Mouse (Mus musculus): ENCODE measurements around the gene Ankrd13d. TPM values are rescaled to one million over a fixed set of nuclear protein-coding genes. Genes with fewer than 3 reads are reported as not detected.
A peak's percentile ranks its signal among the peaks of the same experiment; 100 is the strongest.

Ankrd13d gene
- total and polyA plus RNA-seq, 3 experiments = 3.8 to 55.1 (median 13.2) TPM

GRCm38 (mm10) chr19:4262756-4263155, 20.2 kb downstream of the Ankrd13d start:
- in situ Hi-C loops (cut with MboI; ENCODE audit: low pct_ligation_motif_present, low pct_unique_long_range_greater_than_20kb, low sequenced_read_pairs) = no loop called here
- dilution Hi-C loops (cut with MboI; ENCODE audit: extremely low pct_ligation_motif_present, extremely low pct_unique_long_range_greater_than_20kb, low sequenced_read_pairs) = no loop called here
- no peak overlapping the region for H3K4me2 ChIP-seq (ENCODE audit: insufficient read depth, low read depth, poor library complexity, severe bottlenecking)
- no peak for DNase-seq (ENCODE audit: extremely low read depth)
- no peak overlapping the region for H3K4me3 ChIP-seq (replicated peaks in 1 of 3; ENCODE audit: low read depth in 2 of 3, low read length in 2 of 3, poor library complexity in 1 of 3)
- peak overlapping the region; percentile 42 for H3K27ac ChIP-seq (ENCODE audit: insufficient read depth, low read depth)
- H3K4me1 ChIP-seq (ENCODE audit: control insufficient read depth in 1 of 2, insufficient read depth in 2 of 2) = peaks cover 17 to 50% of the 10 kb centered on the region in 2 experiments
- H3K36me3 ChIP-seq (replicated peaks in 1 of 2; ENCODE audit: control insufficient read depth in 1 of 2, insufficient read depth in 1 of 2, low read length in 1 of 2) = peaks cover 43 to 57% of the 10 kb centered on the region in 2 experiments
- TF ChIP-seq MYC (IDR thresholded peaks at IDR 0.05; ENCODE audit: low read depth, low read length) (no peak), POLR2A (IDR thresholded peaks at IDR 0.05; ENCODE audit: low read depth, low read length) (no peak), ZNF384 (IDR thresholded peaks at IDR 0.05; ENCODE audit: low read depth, low read length) (no peak), HCFC1 (IDR thresholded peaks at IDR 0.05; ENCODE audit: low read depth, low read length) (no peak), USF2 (conservative IDR thresholded peaks at IDR 0.05; ENCODE audit: low read depth, low read length) (no peak), ELF1 (IDR thresholded peaks at IDR 0.05; ENCODE audit: low read depth, low read length) (no peak), CHD2 (IDR thresholded peaks at IDR 0.05; ENCODE audit: low read length) (no peak), RCOR1 (conservative IDR thresholded peaks at IDR 0.05; ENCODE audit: low read depth, low read length) (no peak), ZC3H11A (IDR thresholded peaks at IDR 0.05; ENCODE audit: low read depth, low read length) (no peak), ZKSCAN1 (IDR thresholded peaks at IDR 0.05; ENCODE audit: borderline replicate concordance, low read depth, low read length) (no peak), BHLHE40 (IDR thresholded peaks at IDR 0.05; ENCODE audit: low read depth, low read length) (no peak), MEF2A (IDR thresholded peaks at IDR 0.05; ENCODE audit: borderline replicate concordance, low read depth, low read length) (no peak), MAX (IDR thresholded peaks at IDR 0.05; ENCODE audit: low read length) (no peak), PAX5 (IDR thresholded peaks at IDR 0.05; ENCODE audit: low read length) (no peak), UBTF (IDR thresholded peaks at IDR 0.05; ENCODE audit: low read depth, low read length) (no peak), EP300 (IDR thresholded peaks at IDR 0.05; ENCODE audit: low read length) (no peak), IRF4 (IDR thresholded peaks at IDR 0.05; ENCODE audit: low read depth, low read length) (no peak), NRF1 (IDR thresholded peaks at IDR 0.05; ENCODE audit: low read depth, low read length) (no peak), KAT2A (IDR thresholded peaks at IDR 0.05; ENCODE audit: insufficient replicate concordance, low read length) (no peak), TCF12 (IDR thresholded peaks at IDR 0.05; ENCODE audit: low read depth, low read length) (no peak)
- no peaks in the 10 kb centered on the region for H3K27me3 ChIP-seq (replicated peaks)
- H3K9me3 ChIP-seq (replicated peaks; ENCODE audit: low read length) = no peaks in the 10 kb centered on the region
- no peaks in the 10 kb centered on the region for H3K79me2 ChIP-seq (replicated peaks; ENCODE audit: control insufficient read depth, extremely low read depth, insufficient read depth, poor library complexity, severe bottlenecking)
- no peak overlapping the region for H3K9ac ChIP-seq (ENCODE audit: insufficient read depth, low read depth)

- Histone ChIP-seq H3K4me3 (replicated peaks in 1 of 3; ENCODE audit: low read depth in 2 of 3, low read length in 2 of 3, poor library complexity in 1 of 3) (no peak overlapping the region), H3K4me1 (ENCODE audit: control insufficient read depth in 1 of 2, insufficient read depth in 2 of 2) (peaks cover 17 to 55% of the 10 kb centered on the region in 2 experiments), H3K4me2 (ENCODE audit: insufficient read depth, low read depth, poor library complexity, severe bottlenecking) (0 out of 2 replicates have a peak overlapping the region, but pooled peaks have one; percentile 37), H3K27me3 (replicated peaks) (no peaks in the 10 kb centered on the region), H3K9me3 (replicated peaks; ENCODE audit: low read length) (no peaks in the 10 kb centered on the region), H3K36me3 (replicated peaks in 1 of 2; ENCODE audit: control insufficient read depth in 1 of 2, insufficient read depth in 1 of 2, low read length in 1 of 2) (peaks cover 39 to 45% of the 10 kb centered on the region in 2 experiments), H3K9ac (ENCODE audit: insufficient read depth, low read depth) (no peak overlapping the region), H3K79me2 (replicated peaks; ENCODE audit: control insufficient read depth, extremely low read depth, insufficient read depth, poor library complexity, severe bottlenecking) (no peaks in the 10 kb centered on the region), H3K27ac (ENCODE audit: insufficient read depth, low read depth) (peak overlapping the region; percentile 32; the same call in 1 of the 2 replicates)
- TF ChIP-seq RCOR1 (conservative IDR thresholded peaks at IDR 0.05; ENCODE audit: low read depth, low read length) = no peak
- TF ChIP-seq ZNF384 (IDR thresholded peaks at IDR 0.05; ENCODE audit: low read depth, low read length) = peak; percentile 78
- peak; percentile 26 for TF ChIP-seq RAD21 (IDR thresholded peaks at IDR 0.05; ENCODE audit: low read depth, low read length)
- TF ChIP-seq KAT2A (IDR thresholded peaks at IDR 0.05; ENCODE audit: insufficient replicate concordance, low read length) = no peak
- TF ChIP-seq SMC3 (IDR thresholded peaks at IDR 0.05; ENCODE audit: low read depth, low read length) = peak; percentile 52
- TF ChIP-seq CTCF (conservative IDR thresholded peaks at IDR 0.05 in 1 of 2, IDR thresholded peaks at IDR 0.05 in 1 of 2; ENCODE audit: low read depth in 2 of 2, low read length in 2 of 2) = peak; percentile 10 to 62; a peak in 2 of 4 replicates
- in situ Hi-C loops (cut with MboI; ENCODE audit: low pct_ligation_motif_present, low pct_unique_long_range_greater_than_20kb, low sequenced_read_pairs) = no loop called here
- DNase-seq (ENCODE audit: extremely low read depth) = peak; percentile 66
- dilution Hi-C loops (cut with MboI; ENCODE audit: extremely low pct_ligation_motif_present, extremely low pct_unique_long_range_greater_than_20kb, low sequenced_read_pairs) = no loop called here
These were observed 21.8 kb downstream of the Ankrd13d start for GRCm38 (mm10) chr19:4261038-4261698.
